Mouse (Mus musculus) small intestine, adult 2 months (tissue): ENCODE results near the gene Maml3.

Experiments
- CTCF ChIP-seq: fragments of 200-500 bp; IDR thresholded peaks from 2 replicates; pipeline ENCODE4 v1.5.1; 2012; ENCODE audit warnings: low read depth, mild to moderate bottlenecking, control low read depth, inconsistent platforms, low read length, moderate library complexity, mixed read lengths; ENCODE audit not compliant: insufficient replicate concordance, insufficient read length; ENCODE audit errors: extremely low read depth
- POLR2A ChIP-seq: fragments of 200-500 bp; IDR thresholded peaks from 2 replicates; pipeline ENCODE4 v1.6.1; 2012; ENCODE audit warnings: low read depth, mild to moderate bottlenecking, control low read depth, inconsistent platforms, low read length, moderate library complexity

DNA sequence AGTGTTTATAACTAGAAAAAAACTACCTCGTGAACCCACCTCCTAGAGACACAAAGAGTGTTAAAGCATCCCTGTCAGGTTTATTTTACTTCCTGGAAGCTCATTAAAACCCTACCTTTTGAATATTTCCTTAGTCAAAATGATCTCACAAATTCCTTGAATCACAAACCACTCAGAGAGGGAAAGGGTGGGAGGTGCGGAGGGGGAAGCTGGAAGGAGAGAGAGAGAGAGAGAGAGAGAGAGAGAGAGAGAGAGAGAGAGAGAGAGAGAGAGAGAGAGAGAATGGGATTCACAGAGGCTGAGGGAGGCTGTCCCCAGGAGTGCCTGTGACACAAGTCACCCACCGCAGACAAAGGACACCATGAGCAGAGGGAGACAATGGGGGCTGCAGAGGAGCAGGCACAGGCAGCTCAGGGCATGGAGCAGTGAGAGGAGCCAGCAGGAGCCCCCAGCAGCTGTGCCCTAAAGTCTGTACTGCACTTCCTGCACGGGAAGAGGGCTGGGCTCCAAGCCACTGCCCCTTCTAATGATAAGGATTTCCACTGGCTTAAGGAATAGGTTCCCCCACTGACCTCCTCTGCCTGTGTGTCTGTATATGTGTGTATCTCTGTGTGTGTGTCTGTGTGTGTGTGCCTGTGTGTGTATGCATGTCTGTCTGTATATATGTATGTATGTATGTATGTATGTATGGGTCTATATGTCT, 140.8 kb downstream of the Maml3 start:
- TF ChIP-seq CTCF: no peak
- no peak for TF ChIP-seq POLR2A
